Mouse (Mus musculus): Measurements from ENCODE around the gene Sema3d. TPM values are rescaled to one million over a fixed set of nuclear protein-coding genes. Genes with fewer than 3 reads are reported as not detected.

The Sema3d gene
- polyA plus RNA-seq, 1 experiment from 2014 or later, result 11.5 TPM

GRCm38 (mm10) chr5:12499791-12500504 lies 116.8 kb downstream of the Sema3d start:
- peak; percentile 70 for ATAC-seq (replicated peaks; ENCODE audit: insufficient number of reproducible peaks, insufficient read depth, low FRiP score, low read depth)
- H3K4me3 ChIP-seq, result no peak overlapping the region
- no peaks in the 10 kb centered on the region for H3K27me3 ChIP-seq
- H3K27ac ChIP-seq, result peak overlapping the region; percentile 86
- no peaks in the 10 kb centered on the region for H3K36me3 ChIP-seq
- H3K9ac ChIP-seq, result no peak overlapping the region
- H3K4me1 ChIP-seq (replicated peaks), result peaks cover 23% of the 10 kb centered on the region
- no peaks in the 10 kb centered on the region for H3K9me3 ChIP-seq (replicated peaks)
- peak overlapping the region; percentile 29; the same call in 1 of the 2 replicates for H3K4me2 ChIP-seq
- 31% methylated on average over 6 of the region's 6 CpGs for WGBS

GRCm38 (mm10) chr5:12512471-12512870 lies 129.3 kb downstream of the Sema3d start:
- Histone ChIP-seq H3K27me3 (no peaks in the 10 kb centered on the region), H3K27ac (no peak overlapping the region), H3K36me3 (no peaks in the 10 kb centered on the region), H3K9ac (no peak overlapping the region), H3K9me3 (replicated peaks) (no peaks in the 10 kb centered on the region), H3K4me2 (no peak overlapping the region), H3K4me3 (no peak overlapping the region), H3K4me1 (replicated peaks) (peaks cover 4% of the 10 kb centered on the region; the same call in 1 of the 2 replicates)
- ATAC-seq (replicated peaks; ENCODE audit: insufficient number of reproducible peaks, insufficient read depth, low FRiP score, low read depth), result no peak
- 36% methylated on average over 1 of the region's 1 CpGs for WGBS

GRCm38 (mm10) chr5:12515283-12515682 lies 132.1 kb downstream of the Sema3d start:
- Histone ChIP-seq H3K4me1 (replicated peaks) (no peaks in the 10 kb centered on the region), H3K27me3 (no peaks in the 10 kb centered on the region), H3K36me3 (no peaks in the 10 kb centered on the region), H3K27ac (no peak overlapping the region), H3K9me3 (replicated peaks) (no peaks in the 10 kb centered on the region), H3K4me2 (no peak overlapping the region), H3K4me3 (no peak overlapping the region), H3K9ac (no peak overlapping the region)
- 79% methylated on average over 4 of the region's 4 CpGs for WGBS
- ATAC-seq (replicated peaks; ENCODE audit: insufficient number of reproducible peaks, insufficient read depth, low FRiP score, low read depth), result no peak

GRCm38 (mm10) chr5:12525235-12525767 lies 142.1 kb downstream of the Sema3d start:
- Histone ChIP-seq H3K9me3 (replicated peaks) (no peaks in the 10 kb centered on the region), H3K4me2 (no peak overlapping the region), H3K4me1 (replicated peaks) (no peaks in the 10 kb centered on the region), H3K36me3 (no peaks in the 10 kb centered on the region), H3K4me3 (no peak overlapping the region), H3K27ac (no peak overlapping the region), H3K27me3 (no peaks in the 10 kb centered on the region), H3K9ac (no peak overlapping the region)
- WGBS, result 54% methylated on average over 4 of the region's 4 CpGs
- no peak for ATAC-seq (replicated peaks; ENCODE audit: insufficient number of reproducible peaks, insufficient read depth, low FRiP score, low read depth)

GRCm38 (mm10) chr5:12528596-12528995 lies 145.4 kb downstream of the Sema3d start:
- H3K27me3 ChIP-seq, result no peaks in the 10 kb centered on the region
- H3K36me3 ChIP-seq, result no peaks in the 10 kb centered on the region
- no peak for ATAC-seq (replicated peaks; ENCODE audit: insufficient number of reproducible peaks, insufficient read depth, low FRiP score, low read depth)
- no peak overlapping the region for H3K4me3 ChIP-seq
- no peak overlapping the region for H3K4me2 ChIP-seq
- no peaks in the 10 kb centered on the region for H3K4me1 ChIP-seq (replicated peaks)
- WGBS, result 87% methylated on average over 2 of the region's 2 CpGs
- H3K9me3 ChIP-seq (replicated peaks), result no peaks in the 10 kb centered on the region
- no peak overlapping the region for H3K9ac ChIP-seq
- no peak overlapping the region for H3K27ac ChIP-seq

GRCm38 (mm10) chr5:12529771-12530170 lies 146.6 kb downstream of the Sema3d start:
- no peak for ATAC-seq (replicated peaks; ENCODE audit: insufficient number of reproducible peaks, insufficient read depth, low FRiP score, low read depth)
- no peak overlapping the region for H3K27ac ChIP-seq
- H3K36me3 ChIP-seq, result no peaks in the 10 kb centered on the region
- H3K4me1 ChIP-seq (replicated peaks), result no peaks in the 10 kb centered on the region
- no peak overlapping the region for H3K9ac ChIP-seq
- WGBS, result 94% methylated on average over 1 of the region's 1 CpGs
- H3K9me3 ChIP-seq (replicated peaks), result no peaks in the 10 kb centered on the region
- H3K27me3 ChIP-seq, result no peaks in the 10 kb centered on the region
- H3K4me2 ChIP-seq, result no peak overlapping the region
- no peak overlapping the region for H3K4me3 ChIP-seq

- Histone ChIP-seq H3K4me1 (replicated peaks) (no peaks in the 10 kb centered on the region), H3K4me3 (no peak overlapping the region), H3K27ac (no peak overlapping the region), H3K36me3 (no peaks in the 10 kb centered on the region), H3K9ac (no peak overlapping the region), H3K9me3 (replicated peaks) (no peaks in the 10 kb centered on the region), H3K27me3 (no peaks in the 10 kb centered on the region), H3K4me2 (no peak overlapping the region)
- ATAC-seq (replicated peaks; ENCODE audit: insufficient number of reproducible peaks, insufficient read depth, low FRiP score, low read depth), result no peak
- WGBS, result 22% methylated on average over 2 of the region's 2 CpGs
Measured at GRCm38 (mm10) chr5:12541268-12541667, 158.1 kb downstream of the Sema3d start.

GRCm38 (mm10) chr5:12549046-12549669 lies 166.0 kb downstream of the Sema3d start:
- no peaks in the 10 kb centered on the region for H3K36me3 ChIP-seq
- no peak overlapping the region for H3K9ac ChIP-seq
- no peaks in the 10 kb centered on the region for H3K9me3 ChIP-seq (replicated peaks)
- no peak for ATAC-seq (replicated peaks; ENCODE audit: insufficient number of reproducible peaks, insufficient read depth, low FRiP score, low read depth)
- no peaks in the 10 kb centered on the region for H3K27me3 ChIP-seq
- H3K4me2 ChIP-seq, result no peak overlapping the region
- H3K27ac ChIP-seq, result no peak overlapping the region
- H3K4me1 ChIP-seq (replicated peaks), result no peaks in the 10 kb centered on the region
- WGBS, result 84% methylated on average over 8 of the region's 8 CpGs
- no peak overlapping the region for H3K4me3 ChIP-seq

- no peaks in the 10 kb centered on the region for H3K27me3 ChIP-seq
- no peaks in the 10 kb centered on the region for H3K4me1 ChIP-seq (replicated peaks)
- no peak overlapping the region for H3K9ac ChIP-seq
- no peaks in the 10 kb centered on the region for H3K9me3 ChIP-seq (replicated peaks)
- 70% methylated on average over 3 of the region's 3 CpGs for WGBS
- H3K4me3 ChIP-seq, result no peak overlapping the region
- H3K27ac ChIP-seq, result no peak overlapping the region
- no peak for ATAC-seq (replicated peaks; ENCODE audit: insufficient number of reproducible peaks, insufficient read depth, low FRiP score, low read depth)
- no peak overlapping the region for H3K4me2 ChIP-seq
- H3K36me3 ChIP-seq, result no peaks in the 10 kb centered on the region
Measured at GRCm38 (mm10) chr5:12555401-12555800, 172.2 kb downstream of the Sema3d start.

- H3K4me2 ChIP-seq, result no peak overlapping the region
- H3K4me1 ChIP-seq (replicated peaks), result no peaks in the 10 kb centered on the region
- no peak overlapping the region for H3K9ac ChIP-seq
- no peaks in the 10 kb centered on the region for H3K27me3 ChIP-seq
- H3K4me3 ChIP-seq, result no peak overlapping the region
- no peaks in the 10 kb centered on the region for H3K36me3 ChIP-seq
- H3K27ac ChIP-seq, result no peak overlapping the region
- H3K9me3 ChIP-seq (replicated peaks), result no peaks in the 10 kb centered on the region
- WGBS, result 41% methylated on average over 2 of the region's 2 CpGs
- no peak for ATAC-seq (replicated peaks; ENCODE audit: insufficient number of reproducible peaks, insufficient read depth, low FRiP score, low read depth)
Measured at GRCm38 (mm10) chr5:12557889-12558288, 174.7 kb downstream of the Sema3d start.

GRCm38 (mm10) chr5:12561740-12562139 lies 178.6 kb downstream of the Sema3d start:
- Histone ChIP-seq H3K9me3 (replicated peaks) (no peaks in the 10 kb centered on the region), H3K9ac (no peak overlapping the region), H3K27me3 (no peaks in the 10 kb centered on the region), H3K4me3 (no peak overlapping the region), H3K36me3 (no peaks in the 10 kb centered on the region), H3K4me2 (no peak overlapping the region), H3K27ac (no peak overlapping the region), H3K4me1 (replicated peaks) (no peaks in the 10 kb centered on the region)
- ATAC-seq (replicated peaks; ENCODE audit: insufficient number of reproducible peaks, insufficient read depth, low FRiP score, low read depth), result no peak
- 33% methylated on average over 2 of the region's 2 CpGs for WGBS

- H3K27me3 ChIP-seq, result no peaks in the 10 kb centered on the region
- no peak overlapping the region for H3K4me2 ChIP-seq
- 36% methylated on average over 5 of the region's 5 CpGs for WGBS
Measured at GRCm38 (mm10) chr5:12562204-12562603, 179.0 kb downstream of the Sema3d start.

More at GRCm38 (mm10) chr5:12562204-12562603, 179.0 kb downstream of the Sema3d start:
- no peak overlapping the region for H3K9ac ChIP-seq
- H3K4me1 ChIP-seq (replicated peaks), result no peaks in the 10 kb centered on the region
- no peaks in the 10 kb centered on the region for H3K36me3 ChIP-seq
- no peaks in the 10 kb centered on the region for H3K9me3 ChIP-seq (replicated peaks)
- H3K4me3 ChIP-seq, result no peak overlapping the region
- ATAC-seq (replicated peaks; ENCODE audit: insufficient number of reproducible peaks, insufficient read depth, low FRiP score, low read depth), result no peak
- no peak overlapping the region for H3K27ac ChIP-seq
